ENCODE assay signal across 7 mouse cellular contexts in genomic region chr2:152470973-152471372, GRCm38 (mm10). TPM values are rescaled to one million over a fixed set of nuclear protein-coding genes. Genes with fewer than 3 reads are reported as not detected.
DNase-seq lines count a peak whose midpoint lies in the region; ATAC-seq and TF ChIP-seq lines count a peak whose summit lies in the region.

No protein-coding gene starts in this region.

- H3K9me3 ChIP-seq in liver, embryonic 14.5 days (ENCODE audit: control insufficient read depth, low read length): no peaks in the 10 kb centered on the region
- H3K9me3 ChIP-seq in MEL (replicated peaks; ENCODE audit: insufficient read depth, low read length): no peaks in the 10 kb centered on the region

- H3K79me2 ChIP-seq in MEL (ENCODE audit: control insufficient read depth, insufficient read depth, low read length, poor library complexity): no peaks in the 10 kb centered on the region

- intact Hi-C loops in left cerebral cortex, postnatal 14 days (cut with DNase I): loop anchor here (1.0 kb wide), 1 partner anchor 73 kb away; no protein-coding TSS in a partner anchor

- ATAC-seq in liver, embryonic 14.5 days (ENCODE audit: insufficient read depth): no peak

- no peak for TF ChIP-seq POLR2A in MEL (IDR thresholded peaks at IDR 0.05; ENCODE audit: control insufficient read depth in 1 of 2, insufficient read depth in 1 of 2, low read depth in 1 of 2, low read length in 2 of 2, poor library complexity in 1 of 2)

- no peak overlapping the region for H3K4me3 ChIP-seq in liver, embryonic 14.5 days (ENCODE audit: insufficient read depth in 1 of 2, low read depth in 2 of 2, low read length in 2 of 2)
- H3K4me3 ChIP-seq in MEL (ENCODE audit: control insufficient read depth in 1 of 2, insufficient read depth in 1 of 2, low read depth in 2 of 2, low read length in 2 of 2): peak overlapping the region in 1 of 2 experiments; percentile 37; a peak in 1 of 4 replicates

- TF ChIP-seq RAD21 in MEL (IDR thresholded peaks at IDR 0.05; ENCODE audit: low read depth, low read length): peak; percentile 66

- H3K27me3 ChIP-seq in liver, embryonic 14.5 days (ENCODE audit: control insufficient read depth, insufficient read depth, low read length): no peaks in the 10 kb centered on the region
- peaks cover 4 to 11% of the 10 kb centered on the region in 2 experiments for H3K27me3 ChIP-seq in MEL (ENCODE audit: control insufficient read depth in 1 of 2, insufficient read depth in 2 of 2, low read length in 2 of 2)

- H3K9ac ChIP-seq in liver, embryonic 14.5 days (replicated peaks): no peak overlapping the region
- no peak overlapping the region for H3K9ac ChIP-seq in MEL (ENCODE audit: control insufficient read depth, low read depth, low read length, poor library complexity, severe bottlenecking)

- WGBS in liver, embryonic 14.5 days (ENCODE audit: insufficient replicate concordance): 23% methylated on average over 7 of the region's 7 CpGs

- TF ChIP-seq CTCF in liver, embryonic 14.5 days (IDR thresholded peaks at IDR 0.05; ENCODE audit: low read depth): peak; percentile 63
- peak; percentile 22 to 83 (median 79); a peak in 4 of 6 replicates for TF ChIP-seq CTCF in MEL (IDR thresholded peaks at IDR 0.05 in 2 of 3, conservative IDR thresholded peaks at IDR 0.05 in 1 of 3; ENCODE audit: control insufficient read depth in 1 of 3, insufficient read depth in 1 of 3, low read depth in 2 of 3, low read length in 3 of 3, poor library complexity in 1 of 3, severe bottlenecking in 1 of 3)

- no peak for TF ChIP-seq EP300 in liver, embryonic 14.5 days (IDR thresholded peaks at IDR 0.05; ENCODE audit: low read depth)
- no peak for TF ChIP-seq EP300 in MEL (IDR thresholded peaks at IDR 0.05; ENCODE audit: low read depth in 1 of 2, low read length in 2 of 2)

- no peak overlapping the region for H3K4me2 ChIP-seq in liver, embryonic 14.5 days (ENCODE audit: low read depth)

- H3K4me1 ChIP-seq in liver, embryonic 14.5 days (replicated peaks; ENCODE audit: control insufficient read depth in 2 of 2, insufficient read depth in 2 of 2, low read length in 1 of 2): no peaks in the 10 kb centered on the region
- H3K4me1 ChIP-seq in MEL (ENCODE audit: control insufficient read depth in 1 of 2, insufficient read depth in 2 of 2, low read length in 2 of 2): no peaks in the 10 kb centered on the region

- peak in 1 of 3 experiments; percentile 14 for DNase-seq in liver, embryonic 14.5 days (ENCODE audit: low read depth in 3 of 3, low spot score in 3 of 3)
- no peak for DNase-seq in liver
- peak; percentile 62 for DNase-seq in MEL (ENCODE audit: low read depth, low spot score)
- DNase-seq in adrenal gland, adult 8-10 months: peak; percentile 3
- DNase-seq in frontal cortex, postnatal 36 days (ENCODE audit: low spot score in 2 of 2): peak; percentile 34 to 70
- DNase-seq in left cerebral cortex, postnatal 14 days (ENCODE audit: low spot score in 2 of 2): peak; percentile 50 to 78
- DNase-seq in right cerebral cortex, postnatal 14 days: peak; percentile 38

- no peaks in the 10 kb centered on the region for H3K36me3 ChIP-seq in liver, embryonic 14.5 days (replicated peaks; ENCODE audit: control insufficient read depth, insufficient read depth, low read depth)
- no peaks in the 10 kb centered on the region for H3K36me3 ChIP-seq in MEL (ENCODE audit: control insufficient read depth in 1 of 2, insufficient read depth in 2 of 2, low read length in 2 of 2)

- H3K27ac ChIP-seq in liver, embryonic 14.5 days: no peak overlapping the region
- no peak overlapping the region for H3K27ac ChIP-seq in MEL (ENCODE audit: control insufficient read depth, low read depth, low read length)

TF ChIP-seq in MEL, 35 proteins besides CTCF, POLR2A, EP300 and RAD21:
- TF ChIP-seq MAX (IDR thresholded peaks at IDR 0.05; ENCODE audit: low read length) (no peak), UBTF (IDR thresholded peaks at IDR 0.05; ENCODE audit: borderline replicate concordance, insufficient read depth, low read depth, low read length) (no peak), MEF2A (IDR thresholded peaks at IDR 0.05; ENCODE audit: extremely low read depth, insufficient replicate concordance, low read depth, low read length, poor library complexity, severe bottlenecking) (no peak), CHD2 (IDR thresholded peaks at IDR 0.05; ENCODE audit: low read length) (no peak), NRF1 (IDR thresholded peaks at IDR 0.05; ENCODE audit: insufficient read depth, low read depth, low read length, poor library complexity, severe bottlenecking) (no peak), ZC3H11A (IDR thresholded peaks at IDR 0.05; ENCODE audit: low read depth, low read length) (peak; percentile 38; the same call in 1 of the 2 replicates), ELF1 (IDR thresholded peaks at IDR 0.05; ENCODE audit: low read depth, low read length) (no peak), ZMIZ1 (IDR thresholded peaks at IDR 0.05; ENCODE audit: low read depth, low read length) (no peak), MAFK (IDR thresholded peaks at IDR 0.05; ENCODE audit: borderline replicate concordance, low read depth, low read length) (no peak), JUND (IDR thresholded peaks at IDR 0.05; ENCODE audit: low read depth, low read length) (no peak), HCFC1 (IDR thresholded peaks at IDR 0.05; ENCODE audit: low read depth, low read length) (no peak), NELFE (IDR thresholded peaks at IDR 0.05; ENCODE audit: low read depth, low read length) (no peak), POLR2AphosphoS2 (IDR thresholded peaks at IDR 0.05; ENCODE audit: low read length) (no peak), MXI1 (IDR thresholded peaks at IDR 0.05; ENCODE audit: low read depth, low read length) (no peak), E2F4 (IDR thresholded peaks at IDR 0.05; ENCODE audit: borderline replicate concordance, low read depth, low read length) (no peak), CHD1 (IDR thresholded peaks at IDR 0.05; ENCODE audit: low read depth, low read length) (no peak), SMC3 (IDR thresholded peaks at IDR 0.05; ENCODE audit: low read depth, low read length) (peak; percentile 69), KAT2A (conservative IDR thresholded peaks at IDR 0.05; ENCODE audit: low read depth, low read length) (no peak), MYC (IDR thresholded peaks at IDR 0.05; ENCODE audit: low read depth, low read length) (no peak), TAL1 (IDR thresholded peaks at IDR 0.05; ENCODE audit: low read length) (no peak), GATA1 (IDR thresholded peaks at IDR 0.05; ENCODE audit: low read depth, low read length) (peak; percentile 65; the same call in 1 of the 2 replicates)

RNA-seq across cellular contexts. Expression of gene Defb20, which starts 5.9 kb away (rescaled TPM):
- polyA plus RNA-seq in liver, embryonic 14.5 days (2012; rRNA removed): not detected in 2 replicates
- not detected in 2 replicates for polyA plus RNA-seq in liver, embryonic 14.5 days (2014; fragmentation: Nextera tagmentation; extraction: Ambion mirVana)
- not detected in 2 replicates for total RNA-seq in MEL (2012; rRNA removed)
- not detected for polyA plus RNA-seq in MEL (2012; ENCODE audit: insufficient read depth in 1 of 2, insufficient read length in 2 of 2, low read depth in 1 of 2, low replicate concordance in 2 of 2, missing spikeins in 1 of 2)
- total RNA-seq in adrenal gland, adult 8-10 months (2022): not detected
- total RNA-seq in left cerebral cortex, postnatal 14 days (2021): not detected

RNA-seq across cellular contexts. Expression of gene Defb23, which starts 6.6 kb away (rescaled TPM):
- polyA plus RNA-seq in liver, embryonic 14.5 days (2012; rRNA removed): not detected in 2 replicates
- polyA plus RNA-seq in liver, embryonic 14.5 days (2014; fragmentation: Nextera tagmentation; extraction: Ambion mirVana): not detected in 2 replicates
- not detected in 2 replicates for total RNA-seq in MEL (2012; rRNA removed)
- polyA plus RNA-seq in MEL (2012; ENCODE audit: insufficient read depth in 1 of 2, insufficient read length in 2 of 2, low read depth in 1 of 2, low replicate concordance in 2 of 2, missing spikeins in 1 of 2): not detected
- total RNA-seq in adrenal gland, adult 8-10 months (2022): not detected
- not detected for total RNA-seq in left cerebral cortex, postnatal 14 days (2021)

RNA-seq across cellular contexts. Expression of gene Defb22, which starts 19.0 kb away (rescaled TPM):
- not detected in 2 replicates for polyA plus RNA-seq in liver, embryonic 14.5 days (2012; rRNA removed)
- polyA plus RNA-seq in liver, embryonic 14.5 days (2014; fragmentation: Nextera tagmentation; extraction: Ambion mirVana): not detected in 2 replicates
- not detected in 2 replicates for total RNA-seq in MEL (2012; rRNA removed)
- not detected for polyA plus RNA-seq in MEL (2012; ENCODE audit: insufficient read depth in 1 of 2, insufficient read length in 2 of 2, low read depth in 1 of 2, low replicate concordance in 2 of 2, missing spikeins in 1 of 2)
- total RNA-seq in adrenal gland, adult 8-10 months (2022): not detected
- not detected for total RNA-seq in left cerebral cortex, postnatal 14 days (2021)

RNA-seq across cellular contexts. Expression of gene Defb26, which starts 40.5 kb away (rescaled TPM):
- not detected in 2 replicates for polyA plus RNA-seq in liver, embryonic 14.5 days (2012; rRNA removed)
- polyA plus RNA-seq in liver, embryonic 14.5 days (2014; fragmentation: Nextera tagmentation; extraction: Ambion mirVana): not detected in 2 replicates
- not detected in 2 replicates for total RNA-seq in MEL (2012; rRNA removed)
- polyA plus RNA-seq in MEL (2012; ENCODE audit: insufficient read depth in 1 of 2, insufficient read length in 2 of 2, low read depth in 1 of 2, low replicate concordance in 2 of 2, missing spikeins in 1 of 2): not detected
- total RNA-seq in adrenal gland, adult 8-10 months (2022): not detected
- not detected for total RNA-seq in left cerebral cortex, postnatal 14 days (2021)

RNA-seq across cellular contexts. Expression of gene Defb28, which starts 47.1 kb away (rescaled TPM):
- polyA plus RNA-seq in liver, embryonic 14.5 days (2012; rRNA removed): not detected in 2 replicates
- polyA plus RNA-seq in liver, embryonic 14.5 days (2014; fragmentation: Nextera tagmentation; extraction: Ambion mirVana): not detected in 2 replicates
- total RNA-seq in MEL (2012; rRNA removed): not detected in 2 replicates
- not detected for polyA plus RNA-seq in MEL (2012; ENCODE audit: insufficient read depth in 1 of 2, insufficient read length in 2 of 2, low read depth in 1 of 2, low replicate concordance in 2 of 2, missing spikeins in 1 of 2)
- total RNA-seq in adrenal gland, adult 8-10 months (2022): not detected
- total RNA-seq in left cerebral cortex, postnatal 14 days (2021): not detected
